Mouse (Mus musculus): Measurements from ENCODE around the gene Aco1.

Gene Aco1

DNA sequence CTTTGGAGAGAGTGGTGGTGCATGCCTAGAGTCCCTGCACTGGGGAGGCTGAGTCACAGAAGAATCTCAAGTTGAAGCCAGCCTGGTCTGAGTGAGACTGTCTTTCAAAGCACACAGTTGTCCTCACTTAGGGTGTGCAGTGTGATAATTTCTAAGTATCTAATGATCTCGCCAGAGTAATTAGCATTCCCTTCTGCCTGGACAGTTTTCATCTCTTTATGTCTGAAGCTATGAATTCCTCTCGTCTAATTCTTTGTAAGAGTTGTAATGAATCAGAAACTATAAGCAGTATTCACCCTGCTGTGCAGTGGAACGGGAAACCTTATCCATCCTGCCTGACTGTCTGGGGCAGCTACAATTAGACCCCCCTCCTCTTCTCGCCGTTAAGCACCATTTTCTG, 64.8 kb downstream of the Aco1 start:
- no peak for DNase-seq (ENCODE audit: low spot score in 2 of 2)

DNA sequence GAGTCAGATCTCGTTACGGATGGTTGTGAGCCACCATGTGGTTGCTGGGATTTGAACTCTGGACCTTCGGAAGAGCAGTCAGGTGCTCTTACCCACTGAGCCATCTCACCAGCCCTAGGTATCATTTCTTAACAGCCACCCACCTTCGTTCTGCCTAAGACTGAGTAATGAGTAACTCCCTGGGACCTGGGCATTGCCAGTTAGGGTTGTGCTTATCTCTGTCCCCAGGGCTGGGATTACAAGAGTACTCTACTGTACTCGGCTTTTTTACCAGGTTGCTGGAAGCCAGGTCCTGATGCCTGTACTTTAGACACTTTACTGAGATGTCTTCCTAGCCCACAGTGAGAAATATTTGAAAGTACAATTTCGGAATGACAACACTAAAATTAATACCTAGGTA, 69.3 kb downstream of the Aco1 start:
- DNase-seq (ENCODE audit: low spot score in 2 of 2) = no peak

DNA sequence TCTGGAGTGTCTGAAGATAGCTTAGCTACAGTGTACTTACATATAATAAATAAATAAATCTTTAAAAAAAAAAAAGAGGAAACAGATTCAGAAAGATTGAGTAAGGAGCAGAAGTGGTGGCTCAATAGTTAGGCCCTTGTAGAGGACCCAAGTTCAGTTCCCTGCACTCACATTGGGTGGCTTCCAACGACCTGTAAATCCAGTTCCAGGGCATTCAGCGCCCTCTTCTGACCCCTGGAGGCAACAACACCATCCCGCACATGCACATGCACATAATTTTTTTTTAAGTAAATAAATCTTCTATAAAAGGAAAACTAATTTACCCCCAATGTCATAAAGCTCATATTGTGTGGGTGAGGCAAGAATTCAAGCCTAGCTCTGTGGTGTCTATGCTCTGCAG, 75.0 kb downstream of the Aco1 start:
- no peak for DNase-seq (ENCODE audit: low spot score in 2 of 2)

DNA sequence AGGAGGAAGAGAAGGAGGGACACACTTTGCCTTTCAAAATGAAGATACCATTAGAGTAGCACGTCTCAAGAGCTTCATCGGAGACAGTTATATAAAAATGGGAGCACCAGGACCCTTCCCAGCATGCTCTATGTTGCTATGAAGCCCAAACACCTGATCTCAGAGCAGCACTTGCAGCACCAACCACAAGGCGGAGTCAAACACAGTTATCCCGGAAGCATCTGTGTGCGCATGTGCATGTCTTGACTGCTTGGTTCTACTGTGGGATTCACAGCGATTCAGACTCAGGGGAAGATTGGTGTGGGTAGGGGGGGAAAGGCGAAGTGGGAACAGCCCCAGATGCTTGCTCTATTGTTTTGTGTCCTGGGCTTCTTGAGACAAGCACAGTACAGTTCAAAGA, 75.5 kb downstream of the Aco1 start:
- no peak for DNase-seq (ENCODE audit: low spot score in 2 of 2)

DNA sequence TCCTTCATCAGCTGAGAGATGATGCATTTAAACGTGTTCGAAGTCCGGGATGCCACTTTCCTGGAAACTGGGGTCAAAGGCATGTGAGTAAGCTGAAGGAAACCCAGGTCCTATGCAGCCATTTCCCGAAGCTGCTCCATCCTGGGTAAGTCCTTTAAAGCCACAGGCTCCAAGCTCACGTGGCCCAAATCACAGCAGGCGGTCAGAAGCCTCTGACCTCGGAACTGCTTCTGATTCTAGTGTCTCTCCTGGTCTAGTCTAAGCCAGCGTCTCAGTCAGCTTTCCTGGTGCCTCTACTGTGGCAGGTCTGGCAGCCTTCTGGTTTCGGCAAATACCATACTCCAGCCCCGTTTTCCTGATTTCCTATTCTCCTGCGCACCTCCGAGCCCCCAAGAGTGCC, 77.6 kb downstream of the Aco1 start:
- DNase-seq (ENCODE audit: low spot score in 2 of 2) = no peak

DNA sequence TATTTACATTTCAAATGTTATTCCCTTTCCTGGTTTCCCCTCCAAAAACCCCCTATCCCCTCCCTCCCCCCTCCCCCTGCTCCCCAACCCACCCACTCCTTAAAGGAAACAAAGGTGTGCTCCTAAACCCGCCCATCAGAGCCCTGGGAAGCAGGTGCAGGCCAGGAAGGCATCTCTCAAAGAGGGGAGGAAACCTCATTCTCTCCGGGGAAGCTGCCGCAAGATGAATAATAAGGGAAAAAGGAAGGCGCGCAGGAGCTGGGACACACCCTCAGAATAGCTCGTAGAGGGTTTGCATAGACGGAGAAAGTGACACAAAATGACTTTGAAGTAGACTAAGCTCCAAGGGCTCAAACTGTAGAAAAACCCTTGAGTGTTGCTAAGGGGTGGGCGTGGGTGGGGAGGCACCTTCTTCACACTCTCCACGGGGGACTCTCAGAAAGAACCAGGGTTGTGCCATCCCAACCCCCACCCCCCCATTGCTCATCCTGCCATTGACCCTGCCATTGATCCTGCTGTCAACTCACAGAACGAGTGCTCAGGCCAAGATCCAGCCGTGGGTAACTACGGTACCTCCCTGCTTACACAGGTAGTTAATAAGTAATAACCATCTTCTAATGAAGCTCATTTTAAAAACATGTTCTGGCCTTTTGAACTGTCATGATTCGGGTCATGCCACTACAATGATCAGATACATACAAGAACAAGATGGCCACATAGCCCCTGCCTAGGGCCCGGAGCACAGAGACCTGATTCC, 78.3 kb downstream of the Aco1 start:
- DNase-seq (ENCODE audit: low spot score in 2 of 2) = no peak

DNA sequence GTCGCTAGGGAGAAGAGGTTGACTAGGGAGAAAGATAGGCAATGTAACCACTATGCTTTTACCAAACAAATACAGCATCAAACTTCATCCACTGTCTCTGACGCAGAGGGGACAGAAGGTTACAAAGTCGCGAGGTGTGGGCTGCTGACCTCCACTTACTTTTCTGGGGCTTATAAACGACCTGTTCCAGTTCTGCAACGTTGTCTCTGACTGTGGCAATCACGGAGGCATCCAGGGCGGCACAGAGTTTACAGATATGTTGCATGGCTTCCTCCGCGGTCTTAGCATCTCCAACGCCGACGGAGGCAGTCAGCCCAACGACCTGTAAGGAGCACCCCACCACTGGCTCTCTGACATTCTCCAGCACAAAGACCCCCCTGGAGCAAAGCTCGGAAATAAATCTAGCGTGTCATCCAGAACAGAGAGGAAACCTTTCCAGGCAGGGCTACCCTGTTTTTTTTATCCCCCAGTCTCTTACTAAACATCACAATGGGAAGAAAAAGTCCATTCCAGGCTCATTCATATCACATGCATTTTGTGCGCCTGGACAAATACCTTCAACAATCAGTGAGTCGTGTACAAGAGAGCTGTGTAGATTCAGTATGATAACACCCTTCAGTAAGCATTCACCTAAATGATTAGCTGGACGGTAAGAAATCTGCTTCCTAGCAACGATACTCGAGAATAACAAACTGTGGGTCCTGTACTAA, 79.2 kb downstream of the Aco1 start:
- no peak for DNase-seq (ENCODE audit: low spot score in 2 of 2)

DNA sequence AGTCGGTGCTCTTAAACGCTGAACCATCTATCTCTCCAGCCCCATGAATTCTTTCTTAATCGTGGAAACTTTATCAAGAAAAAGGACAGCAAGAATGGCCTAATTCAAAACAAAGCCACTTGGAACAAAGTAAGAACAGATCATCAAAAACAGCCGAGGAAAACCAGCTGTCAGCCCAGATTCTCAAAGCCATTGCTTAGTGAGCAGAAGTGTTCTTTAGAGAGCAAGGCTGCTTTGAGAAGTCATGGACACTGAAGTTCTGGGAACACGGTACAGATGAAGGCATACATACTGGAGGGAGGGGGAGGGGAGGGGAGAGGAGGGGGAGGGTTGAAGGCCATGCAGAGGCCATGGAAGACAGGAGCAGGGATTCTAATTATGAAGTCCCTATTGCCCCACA, 83.2 kb downstream of the Aco1 start:
- no peak for DNase-seq (ENCODE audit: low spot score in 2 of 2)

DNA sequence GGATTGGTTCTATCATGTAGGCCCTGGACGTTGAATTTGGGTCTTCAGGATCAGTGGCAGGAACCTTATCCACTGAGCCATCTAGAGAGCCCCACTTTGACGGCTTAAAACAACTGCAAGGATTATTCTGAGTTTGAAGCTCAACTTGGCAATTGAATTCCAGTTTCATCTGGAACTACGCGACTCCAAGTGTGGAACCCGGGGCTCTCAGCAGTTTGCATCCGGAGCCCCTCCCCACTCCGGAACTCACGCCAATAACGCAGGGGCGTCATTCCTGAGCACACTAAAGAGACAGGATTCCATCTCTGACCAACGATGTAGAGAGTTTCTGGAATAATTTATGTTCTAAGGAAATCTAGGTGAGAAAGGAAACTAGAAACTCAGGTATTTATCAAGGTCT, 84.2 kb downstream of the Aco1 start:
- DNase-seq (ENCODE audit: low spot score in 2 of 2) = no peak

DNA sequence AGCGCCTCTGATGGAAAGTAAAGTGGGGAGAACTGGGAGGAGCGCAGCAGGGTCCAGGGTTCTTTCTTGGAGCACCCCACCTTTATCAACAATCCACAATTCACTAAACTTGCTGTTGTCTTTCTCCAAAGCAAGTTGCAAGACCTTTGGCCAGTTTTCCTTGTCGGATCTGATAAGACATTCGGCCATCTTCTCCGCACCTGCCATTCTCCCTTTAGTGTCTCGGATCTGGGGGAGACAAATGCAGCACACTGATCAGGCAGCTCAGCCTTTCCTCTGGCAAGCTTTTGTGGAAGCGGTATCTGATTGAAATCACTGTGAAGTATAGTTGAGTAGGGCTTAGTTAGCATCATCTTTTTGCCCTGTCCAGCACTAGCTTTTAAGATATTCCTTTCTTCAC, 85.0 kb downstream of the Aco1 start:
- DNase-seq (ENCODE audit: low spot score in 2 of 2) = no peak

DNA sequence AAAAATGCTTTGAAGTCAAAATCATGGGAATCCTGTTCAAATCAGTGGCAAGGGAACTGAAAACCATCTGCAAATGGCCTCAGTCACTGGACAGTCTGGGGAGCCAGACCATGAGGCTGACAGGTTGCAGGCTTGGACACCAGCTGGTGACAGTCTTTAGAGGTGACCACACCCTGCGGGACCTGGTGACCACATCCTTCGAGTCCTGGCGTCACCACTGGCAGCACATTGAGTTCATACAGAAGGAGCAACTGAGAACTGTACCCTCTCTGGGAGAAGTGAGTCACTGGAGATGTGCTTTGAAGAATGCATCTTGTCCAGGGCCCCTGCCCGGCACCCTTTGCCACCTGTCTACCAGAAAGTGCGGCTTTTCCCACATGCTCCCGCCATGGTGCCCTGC, 86.8 kb downstream of the Aco1 start:
- no peak for DNase-seq (ENCODE audit: low spot score in 2 of 2)

DNA sequence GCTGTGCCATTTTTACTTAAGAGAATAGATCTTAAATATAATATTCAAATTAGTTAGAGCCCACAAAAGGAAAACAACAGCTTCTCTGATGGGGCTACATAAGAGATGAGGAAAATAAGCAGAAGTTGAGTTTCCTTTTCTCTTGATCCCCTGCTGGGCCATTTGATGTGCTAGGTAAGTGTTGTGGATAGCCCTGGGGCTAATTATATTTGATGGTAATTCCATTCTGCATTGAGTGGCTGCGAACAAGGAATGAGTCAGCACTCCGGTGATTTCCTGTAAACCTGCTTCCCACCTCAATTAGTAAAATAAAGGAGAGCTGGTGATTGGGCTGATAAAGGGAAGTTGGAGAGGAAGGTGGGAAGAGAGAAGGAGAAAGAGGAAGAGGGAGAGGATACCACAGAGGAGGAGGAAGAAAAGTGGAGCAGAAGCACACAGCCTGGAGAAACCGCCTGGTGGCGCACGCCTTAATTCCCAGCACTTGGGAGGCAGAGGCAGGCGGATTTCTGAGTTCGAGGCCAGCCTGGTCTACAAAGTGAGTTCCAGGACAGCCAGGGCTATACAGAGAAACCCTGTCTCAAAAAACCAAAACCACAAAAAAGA, 90.3 kb downstream of the Aco1 start:
- DNase-seq (ENCODE audit: low spot score in 2 of 2) = no peak

DNA sequence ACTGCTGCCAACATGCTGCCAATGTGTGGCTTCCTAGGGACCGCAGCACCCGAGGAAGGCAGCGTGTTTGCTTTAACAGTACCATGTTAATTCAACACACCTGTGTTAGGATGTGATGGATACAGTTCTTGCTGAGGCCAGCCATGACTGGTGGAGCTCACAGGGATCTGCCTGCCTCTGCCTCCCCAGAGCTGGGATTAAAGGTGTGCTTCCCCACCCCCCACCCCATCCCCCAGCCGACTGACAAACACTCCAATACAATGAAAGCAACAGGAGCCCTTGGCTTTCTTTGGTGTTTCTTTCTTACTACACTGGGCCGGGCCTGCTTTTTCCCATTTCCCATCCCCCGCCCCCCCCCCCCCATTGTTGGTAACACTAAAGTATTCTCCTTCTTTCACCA, 91.4 kb downstream of the Aco1 start:
- no peak for DNase-seq (ENCODE audit: low spot score in 2 of 2)

DNA sequence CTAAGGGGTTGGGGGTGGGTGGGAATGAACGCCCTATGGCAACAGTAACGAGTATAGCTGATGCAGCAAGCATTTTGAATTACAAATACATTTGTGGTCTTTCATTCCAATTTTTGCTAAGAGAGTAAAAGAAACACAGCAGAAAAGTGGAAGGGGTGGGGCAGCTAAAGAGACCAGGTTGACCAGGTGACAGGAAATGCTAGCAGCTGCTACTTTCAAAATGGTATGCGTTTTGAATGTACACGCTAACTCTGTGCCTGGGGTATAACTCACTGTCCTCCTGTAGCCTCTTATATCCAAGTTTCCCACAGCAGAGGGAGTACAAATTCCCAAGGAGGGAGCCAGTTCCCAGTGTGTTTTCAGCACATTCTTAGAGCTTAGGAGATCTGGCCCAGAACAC, 93.9 kb downstream of the Aco1 start:
- DNase-seq (ENCODE audit: low spot score in 2 of 2) = no peak

DNA sequence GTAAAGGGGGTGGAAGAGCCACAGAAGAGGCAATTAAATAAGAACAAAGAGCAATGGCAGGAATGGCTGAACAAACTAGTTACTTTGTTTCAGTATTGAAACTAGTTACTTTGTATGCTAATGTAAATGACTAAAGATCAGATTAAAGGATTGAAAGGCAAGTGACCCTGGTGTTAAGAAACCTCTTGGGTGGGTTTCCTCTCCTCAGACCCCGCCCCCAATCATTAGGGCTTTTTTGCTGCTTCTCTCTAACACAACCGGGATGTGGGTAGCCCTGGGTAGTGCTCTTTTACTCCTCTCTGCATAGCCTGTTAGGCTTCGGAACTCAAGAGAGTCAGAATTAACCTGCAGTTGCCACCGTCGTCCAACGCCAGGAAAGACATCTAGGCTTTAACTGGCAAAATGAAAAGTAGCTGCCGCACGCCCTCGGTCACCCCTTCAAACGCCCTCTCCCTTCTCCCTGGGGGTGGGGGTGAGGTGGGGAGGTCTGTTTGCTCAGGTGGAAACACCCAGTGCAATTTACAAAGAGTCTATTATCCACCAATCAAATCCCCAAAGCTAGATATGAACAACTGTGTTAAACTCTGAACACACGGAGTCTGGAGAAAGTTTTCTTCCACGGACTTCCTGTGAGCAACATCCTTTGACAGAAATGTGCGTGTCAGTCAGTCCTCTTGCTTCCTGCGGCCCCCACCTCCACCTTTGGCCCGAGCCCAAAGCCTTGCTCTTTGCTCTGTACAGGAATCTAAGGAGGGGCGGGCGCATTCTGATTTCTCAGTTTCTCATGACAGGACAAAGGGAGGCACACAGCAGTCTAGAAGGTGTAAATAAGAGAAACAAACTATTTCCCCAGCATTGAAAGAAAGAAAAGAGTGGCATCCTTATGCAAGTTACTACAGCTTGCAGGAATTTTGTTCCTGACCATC, 95.9 kb downstream of the Aco1 start:
- DNase-seq (ENCODE audit: low spot score in 2 of 2) = no peak

DNA sequence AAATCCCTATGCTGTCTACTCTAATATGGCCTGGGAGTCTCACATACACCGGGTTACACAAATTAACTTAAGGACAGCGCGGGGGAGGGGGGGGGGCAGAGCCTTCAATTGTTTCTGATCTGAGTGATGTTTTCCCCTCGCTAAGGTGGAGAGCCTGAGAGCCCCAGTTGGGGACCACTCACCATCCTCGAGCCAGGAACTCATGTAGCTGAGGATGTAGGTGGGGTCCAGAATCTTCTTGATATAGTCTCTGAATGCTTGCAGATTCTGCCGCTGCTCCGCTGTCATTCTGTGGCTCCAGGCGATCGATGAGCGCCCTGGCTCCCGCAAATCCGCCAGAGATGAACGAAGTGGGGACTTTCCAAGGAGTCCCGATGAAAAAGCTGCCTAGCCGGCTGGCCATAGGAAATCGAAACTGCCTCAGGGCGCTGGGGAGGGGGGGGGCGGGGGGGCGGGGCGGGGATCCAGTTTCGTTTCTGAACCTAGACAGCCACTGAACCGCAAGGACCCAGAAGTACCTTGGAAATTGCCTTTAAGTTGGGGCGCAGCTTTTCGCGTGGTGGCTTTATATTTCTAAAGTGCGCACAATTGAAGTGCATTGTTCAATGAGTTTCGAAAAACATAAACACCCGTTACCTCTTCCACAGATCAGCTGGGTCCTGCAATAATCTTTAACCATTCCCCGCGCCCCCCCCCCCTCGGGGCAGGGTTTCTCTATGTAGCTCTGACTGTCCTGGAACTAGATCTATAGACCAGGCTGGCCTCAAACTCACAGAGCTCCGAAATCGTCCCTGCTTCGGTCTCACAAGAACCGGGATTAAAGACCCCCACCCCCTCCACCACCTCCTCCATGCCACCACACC, 96.8 kb downstream of the Aco1 start, which contains the start of gene Ddx58:
Gene Ddx58, minus strand, starts transcription at position 420 of the 863 bp plus-strand sequence.
- DNase-seq (ENCODE audit: low spot score in 2 of 2) = no peak

DNA sequence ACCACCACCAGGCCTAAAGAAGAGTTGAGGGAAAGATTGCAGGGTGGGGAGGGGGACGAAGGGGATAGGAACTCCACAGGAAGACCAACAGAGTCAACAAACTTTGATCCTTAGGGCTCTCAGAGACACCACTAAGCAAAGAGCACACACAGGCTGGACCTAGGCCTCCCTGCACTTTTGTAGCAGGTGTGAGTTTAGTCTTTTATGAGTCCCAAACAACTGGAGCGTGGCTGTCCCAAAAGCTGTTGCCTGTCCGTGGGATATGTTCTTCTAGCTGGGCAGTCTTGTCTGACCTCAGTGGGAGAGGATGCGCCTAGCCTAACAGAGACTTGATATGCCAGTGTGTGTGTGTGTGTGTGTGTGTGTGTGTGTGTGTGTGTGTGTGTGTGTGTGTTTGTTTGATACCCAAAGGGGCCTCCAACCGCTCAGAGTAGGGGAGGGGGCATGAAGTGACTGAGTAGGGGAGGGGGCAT, 97.4 kb downstream of the Aco1 start:
- no peak for DNase-seq (ENCODE audit: low spot score in 2 of 2)

DNA sequence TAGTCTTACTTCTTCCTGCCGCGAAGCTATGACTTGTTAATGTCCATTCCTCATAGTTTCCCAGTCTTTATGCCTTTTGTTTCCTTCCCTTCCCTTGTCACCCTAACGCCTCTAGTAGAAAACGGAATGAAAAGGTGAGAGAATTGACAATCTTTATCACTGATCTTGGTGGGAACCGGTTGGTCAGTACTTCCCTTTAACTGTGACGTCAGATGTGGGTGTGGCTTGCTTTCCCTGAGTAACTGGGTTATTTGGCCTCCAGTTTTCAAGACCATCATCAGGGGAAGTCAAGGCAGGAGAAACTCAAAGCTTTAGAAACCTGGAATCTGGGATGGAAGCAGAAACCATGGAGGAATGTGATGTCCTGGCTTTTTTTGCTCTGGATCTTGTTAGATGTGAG, 99.0 kb downstream of the Aco1 start:
- no peak for DNase-seq (ENCODE audit: low spot score in 2 of 2)

DNA sequence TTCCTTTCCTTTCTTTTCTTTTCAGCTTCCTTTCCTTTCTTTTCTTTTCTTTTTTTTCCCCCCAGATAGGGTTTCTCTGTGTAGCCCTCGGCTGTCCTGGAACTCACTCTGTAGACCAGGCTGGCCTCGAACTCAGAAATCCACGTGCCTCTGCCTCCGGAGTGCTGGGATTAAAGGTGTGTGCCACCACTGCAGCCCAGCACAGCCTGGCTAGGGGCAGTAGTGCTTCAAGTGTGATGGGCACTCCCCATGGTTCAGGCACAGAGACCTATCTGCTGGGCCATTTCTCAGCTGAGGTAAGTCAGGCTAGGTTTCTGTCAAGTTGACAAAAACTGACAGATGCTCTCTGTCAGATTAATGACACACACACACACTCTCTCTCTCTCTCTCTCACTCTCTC, 100.1 kb downstream of the Aco1 start:
- no peak for DNase-seq (ENCODE audit: low spot score in 2 of 2)

DNA sequence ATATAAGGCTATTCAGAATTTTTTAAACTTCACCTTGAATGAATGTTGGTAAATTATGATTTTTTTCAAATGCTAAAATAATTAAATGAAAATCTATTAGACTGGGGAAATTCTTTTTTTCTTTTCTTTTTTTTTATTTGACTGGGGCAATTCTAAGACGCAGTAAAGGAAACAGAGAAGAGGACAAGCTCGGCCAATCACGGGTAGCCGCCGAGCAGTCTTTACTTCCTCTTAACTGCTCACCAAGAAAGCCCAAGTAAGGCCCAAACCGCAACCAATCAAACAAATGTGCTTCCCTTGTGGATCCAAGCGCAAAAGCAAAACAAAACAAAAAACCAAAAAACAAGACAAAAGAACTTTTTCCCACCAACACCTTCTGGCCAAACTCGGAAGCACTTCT, 101.2 kb downstream of the Aco1 start:
- DNase-seq (ENCODE audit: low spot score in 2 of 2) = no peak
